Mouse (Mus musculus) kidney, adult 2 months (tissue): ENCODE results near the gene Slc7a10. TPM values are rescaled to one million over a fixed set of nuclear protein-coding genes. Genes with fewer than 3 reads are reported as not detected.

Experiments used
- DNase-seq: peaks from one replicate; pipeline ENCODE4 v3.0.0; 2021
- H3K27ac ChIP-seq: fragments of 200-500 bp; 2 replicates; pipeline ENCODE4 v1.5.1; 2012; ENCODE audit warnings: low read depth, low read length, control low read depth, inconsistent platforms; ENCODE audit not compliant: insufficient read depth
- H3K27me3 ChIP-seq: fragments of 200-500 bp; replicated peaks from 2 replicates; pipeline ENCODE4 v1.6.1; 2012; ENCODE audit warnings: mild to moderate bottlenecking, moderate library complexity, low read length, inconsistent platforms; ENCODE audit not compliant: control insufficient read depth, insufficient read depth
- H3K36me3 ChIP-seq: fragments of 200-500 bp; 2 replicates; pipeline ENCODE4 v1.6.1; 2012; ENCODE audit warnings: mild to moderate bottlenecking, moderate library complexity, low read length, inconsistent platforms; ENCODE audit not compliant: control insufficient read depth, insufficient read depth
- H3K4me1 ChIP-seq: fragments of 200-500 bp; 2 replicates; pipeline ENCODE4 v1.6.1; 2011; ENCODE audit warnings: low read length; ENCODE audit not compliant: control insufficient read depth, insufficient read depth
- H3K4me3 ChIP-seq: fragments of 200-500 bp; 2 replicates; pipeline ENCODE4 v1.5.1; 2011; ENCODE audit warnings: mild to moderate bottlenecking, low read depth, low read length, control low read depth; ENCODE audit not compliant: insufficient read depth
- CTCF ChIP-seq: fragments of 200-500 bp; conservative IDR thresholded peaks from 2 replicates; pipeline ENCODE4 v1.5.1; 2011; ENCODE audit warnings: low read depth, mild to moderate bottlenecking, control low read depth, low read length, moderate library complexity, mixed read lengths; ENCODE audit not compliant: insufficient read depth, insufficient read length
- POLR2A ChIP-seq: fragments of 200-500 bp; IDR thresholded peaks from one replicate; pipeline ENCODE4 v1.6.1; 2011; ENCODE audit warnings: low read depth, low read length, control low read depth
- WGBS: fragments of 180-500 bp; shearing (Covaris S2); methylation state at CpG from one replicate; pipeline ENCODE4 v1.1.7; 2018; 5-methylcytosine and 5-hydroxymethylcytosine counted together
- polyA plus RNA-seq: library from polyadenylated mRNA; depleted of rRNA; stranded (reverse); fragments of >200 nt; gene quantifications from 2 replicates; pipeline ENCODE4 v1.2.3, GENCODE M21; 2012

The Slc7a10 gene
- polyA plus RNA-seq, 1 experiment, result 2.5 TPM

GRCm38 (mm10) chr7:35175533-35175932, 10.7 kb upstream of the Slc7a10 start:
- WGBS, result 75% methylated on average over 4 of the region's 4 CpGs
- H3K27ac ChIP-seq, result no peak overlapping the region
- H3K36me3 ChIP-seq, result no peaks in the 10 kb centered on the region
- TF ChIP-seq POLR2A (no peak), CTCF (no peak)
- no peaks in the 10 kb centered on the region for H3K27me3 ChIP-seq
- DNase-seq, result no peak
- no peaks in the 10 kb centered on the region for H3K4me1 ChIP-seq
- H3K4me3 ChIP-seq, result no peak overlapping the region

- peak; percentile 71 for TF ChIP-seq CTCF
- TF ChIP-seq POLR2A, result no peak
- no peak overlapping the region for H3K4me3 ChIP-seq
- no peaks in the 10 kb centered on the region for H3K36me3 ChIP-seq
- no peaks in the 10 kb centered on the region for H3K4me1 ChIP-seq
- WGBS, result 48% methylated on average over 18 of the region's 18 CpGs
- peak; percentile 59 for DNase-seq
- no peaks in the 10 kb centered on the region for H3K27me3 ChIP-seq
- no peak overlapping the region for H3K27ac ChIP-seq
Observed at GRCm38 (mm10) chr7:35176412-35177381, 9.5 kb upstream of the Slc7a10 start.

GRCm38 (mm10) chr7:35184833-35185724, 1.1 kb upstream of the Slc7a10 start:
- Histone ChIP-seq H3K4me3 (peak overlapping the region; percentile 11; the same call in 1 of the 2 replicates), H3K4me1 (no peaks in the 10 kb centered on the region), H3K36me3 (no peaks in the 10 kb centered on the region), H3K27me3 (no peaks in the 10 kb centered on the region), H3K27ac (no peak overlapping the region)
- 8% methylated on average over 54 of the region's 54 CpGs for WGBS
- peak; percentile 54 for DNase-seq
- no peak for TF ChIP-seq POLR2A
- TF ChIP-seq CTCF, result peak; percentile 56

DNA sequence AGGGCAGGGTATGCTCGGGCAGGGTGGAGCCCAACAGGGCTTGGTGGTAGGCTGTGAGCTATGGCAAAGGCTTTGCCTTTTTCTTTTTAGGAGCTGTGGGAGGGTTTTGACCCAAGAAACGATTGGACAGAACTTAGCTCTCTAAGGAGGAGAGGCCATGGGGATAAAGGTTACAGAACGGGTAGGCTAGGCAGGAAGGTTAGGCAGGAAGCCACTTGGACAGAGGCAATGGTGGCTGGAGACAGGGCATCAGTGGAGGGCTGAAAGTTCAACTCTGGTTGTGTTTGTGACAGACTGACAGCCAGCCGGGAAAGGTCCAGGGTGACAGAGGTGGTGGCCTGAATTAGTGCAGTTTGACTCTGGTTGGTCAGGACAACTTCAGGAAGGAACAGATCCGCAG, 3.5 kb downstream of the Slc7a10 start:
- DNase-seq, result peak; percentile 24
- Histone ChIP-seq H3K4me1 (no peaks in the 10 kb centered on the region), H3K27ac (no peak overlapping the region), H3K36me3 (no peaks in the 10 kb centered on the region), H3K27me3 (no peaks in the 10 kb centered on the region), H3K4me3 (no peak overlapping the region)
- TF ChIP-seq CTCF, result no peak
- TF ChIP-seq POLR2A, result no peak
- 52% methylated on average over 5 of the region's 5 CpGs for WGBS

- Histone ChIP-seq H3K4me1 (no peaks in the 10 kb centered on the region), H3K36me3 (no peaks in the 10 kb centered on the region), H3K27me3 (no peaks in the 10 kb centered on the region), H3K27ac (no peak overlapping the region), H3K4me3 (no peak overlapping the region)
- WGBS, result 37% methylated on average over 2 of the region's 2 CpGs
- DNase-seq, result no peak
- TF ChIP-seq CTCF (no peak), POLR2A (no peak)
Observed at GRCm38 (mm10) chr7:35191276-35191675, 5.1 kb downstream of the Slc7a10 start.

- H3K36me3 ChIP-seq, result no peaks in the 10 kb centered on the region
- TF ChIP-seq POLR2A, result no peak
- TF ChIP-seq CTCF, result no peak
- WGBS, result 65% methylated on average over 2 of the region's 2 CpGs
- no peaks in the 10 kb centered on the region for H3K27me3 ChIP-seq
- H3K4me3 ChIP-seq, result no peak overlapping the region
- H3K27ac ChIP-seq, result no peak overlapping the region
- H3K4me1 ChIP-seq, result no peaks in the 10 kb centered on the region
- no peak for DNase-seq
Observed at GRCm38 (mm10) chr7:35197022-35197421, 10.8 kb downstream of the Slc7a10 start.
